Mouse (Mus musculus): ENCODE results near the gene Macrod1.
"Not testable (repeated sequence)": the region's sequence is repeated elsewhere in the genome, so short reads cannot be mapped to it uniquely, and the experiment has no call there.

Gene Macrod1

DNA sequence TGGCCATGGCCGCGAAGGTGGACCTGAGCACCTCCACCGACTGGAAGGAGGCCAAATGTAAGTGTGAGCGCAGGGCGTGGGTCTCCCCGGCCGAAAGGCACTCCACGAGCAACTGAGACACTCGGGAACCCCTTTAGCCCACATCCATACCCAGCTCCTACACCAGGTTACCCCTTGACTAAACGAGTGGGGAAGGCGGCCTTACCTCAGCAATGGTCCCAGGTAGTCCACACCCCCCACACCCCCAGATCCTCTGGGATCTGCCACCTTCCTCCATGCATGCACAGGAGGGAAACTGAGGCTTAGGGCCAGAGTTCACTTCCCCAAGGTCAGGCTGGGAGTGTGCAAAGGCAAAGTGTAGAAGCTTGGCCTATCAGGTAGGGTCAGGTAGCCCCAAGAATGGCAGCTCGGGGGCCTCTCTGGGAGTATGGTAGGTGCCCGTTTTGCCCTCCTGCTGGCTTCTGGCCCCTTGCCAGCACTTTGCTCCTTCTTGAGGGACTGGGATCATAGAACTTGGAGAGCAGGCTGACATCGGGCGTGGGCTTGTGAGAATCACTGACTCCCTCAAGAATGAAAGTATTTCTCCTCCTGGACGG, 614 bp downstream of the Macrod1 start:
- no peak for DNase-seq (ENCODE audit: low read depth, low spot score)

DNA sequence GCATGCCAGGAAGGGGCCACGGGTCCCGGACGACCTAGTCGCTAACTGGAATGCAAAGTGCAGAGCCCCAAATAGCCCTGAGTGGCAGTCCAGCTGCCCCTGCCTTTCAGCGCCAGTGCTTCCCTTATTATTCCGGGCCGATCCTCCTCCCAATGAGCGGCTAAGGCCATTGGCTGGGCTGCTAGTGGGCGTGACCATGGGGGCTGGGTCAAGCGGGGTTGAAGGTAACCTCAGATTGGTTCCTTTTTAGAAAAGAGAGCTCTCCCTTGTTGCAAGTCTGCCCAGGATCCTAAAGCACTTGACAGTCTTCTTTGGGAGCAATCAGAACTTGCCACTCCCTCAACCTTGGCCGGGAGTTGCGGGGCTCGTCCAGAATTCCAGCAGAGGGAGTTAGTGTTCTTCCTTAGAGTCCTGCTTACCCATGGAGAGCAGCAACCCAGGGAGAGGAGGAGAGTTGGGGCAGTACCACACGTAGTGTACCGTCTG, 1.2 kb downstream of the Macrod1 start:
- peak; percentile 92 for DNase-seq (ENCODE audit: low read depth, low spot score)

- no peak for DNase-seq (ENCODE audit: low read depth, low spot score)
These were observed 1.9 kb downstream of the Macrod1 start for GRCm38 (mm10) chr19:7058541-7058940.

DNA sequence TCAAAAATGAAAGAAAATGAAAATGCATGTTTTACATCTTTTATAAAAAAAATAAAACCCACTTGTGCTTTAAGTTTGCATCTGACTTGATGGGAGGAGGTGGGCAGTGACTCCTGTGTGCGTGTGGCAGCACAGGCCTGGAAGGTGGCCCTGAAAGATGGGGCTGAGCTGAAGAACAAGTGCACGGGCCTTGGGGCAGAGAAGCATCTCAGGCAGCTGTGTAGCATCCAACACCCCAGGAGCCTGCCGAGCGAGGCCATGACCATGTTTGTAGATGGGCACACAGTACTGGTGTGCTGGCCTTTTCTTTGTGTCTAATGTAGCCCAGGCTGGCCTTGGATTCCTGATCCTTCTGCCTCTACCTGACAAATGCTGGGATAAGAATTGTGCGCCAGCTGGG, 5.5 kb downstream of the Macrod1 start:
- DNase-seq (ENCODE audit: low read depth, low spot score): no peak

- no peak for DNase-seq (ENCODE audit: low read depth, low spot score)
These were observed 6.3 kb downstream of the Macrod1 start for GRCm38 (mm10) chr19:7062916-7063315.

- DNase-seq (ENCODE audit: low read depth, low spot score): peak; percentile 72
These were observed 8.0 kb downstream of the Macrod1 start for GRCm38 (mm10) chr19:7064571-7064970.

- DNase-seq (ENCODE audit: low read depth, low spot score): no peak
These were observed 9.6 kb downstream of the Macrod1 start for GRCm38 (mm10) chr19:7066034-7066827.

GRCm38 (mm10) chr19:7066828-7067342, 10.3 kb downstream of the Macrod1 start:
- DNase-seq (ENCODE audit: low read depth, low spot score): no peak

DNA sequence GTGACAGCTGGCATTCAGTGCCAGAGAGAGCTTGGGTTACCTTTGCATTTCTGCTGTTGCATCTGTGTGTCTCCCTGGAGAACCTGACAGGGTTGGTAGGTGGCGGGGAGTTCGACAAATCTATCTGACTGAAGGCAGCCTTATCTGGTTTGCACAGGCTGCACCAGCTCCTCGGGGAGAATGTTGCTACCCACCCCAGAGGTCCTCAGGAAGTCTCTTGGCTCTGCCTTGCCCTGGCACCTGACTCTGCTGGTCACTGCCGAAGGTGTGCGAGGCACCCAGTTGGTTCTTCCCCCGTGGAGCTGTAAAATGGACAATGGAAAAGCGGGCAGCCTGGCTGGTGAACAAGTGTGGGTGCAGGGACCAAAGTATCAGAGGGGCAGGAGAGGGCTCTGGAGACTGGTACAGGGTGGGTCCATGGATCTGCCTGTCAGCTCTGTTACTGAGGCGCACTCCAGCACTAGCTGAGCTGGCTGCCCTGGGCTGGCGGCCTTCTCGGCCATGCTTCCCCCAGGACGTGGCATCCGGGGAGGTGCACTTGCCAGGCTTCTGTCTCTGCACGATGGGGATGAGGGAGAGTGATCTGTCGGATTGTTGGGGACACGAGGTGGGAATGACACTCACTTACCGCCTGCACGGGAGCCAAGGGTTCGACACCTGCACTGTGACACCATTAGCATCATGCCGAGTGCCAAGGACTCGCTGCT, 10.9 kb downstream of the Macrod1 start:
- no peak for DNase-seq (ENCODE audit: low read depth, low spot score)

- DNase-seq (ENCODE audit: low read depth, low spot score): no peak
These were observed 11.5 kb downstream of the Macrod1 start for GRCm38 (mm10) chr19:7068136-7068535.

- no peak for DNase-seq (ENCODE audit: low read depth, low spot score)
These were observed 12.3 kb downstream of the Macrod1 start for GRCm38 (mm10) chr19:7068661-7069531.

DNA sequence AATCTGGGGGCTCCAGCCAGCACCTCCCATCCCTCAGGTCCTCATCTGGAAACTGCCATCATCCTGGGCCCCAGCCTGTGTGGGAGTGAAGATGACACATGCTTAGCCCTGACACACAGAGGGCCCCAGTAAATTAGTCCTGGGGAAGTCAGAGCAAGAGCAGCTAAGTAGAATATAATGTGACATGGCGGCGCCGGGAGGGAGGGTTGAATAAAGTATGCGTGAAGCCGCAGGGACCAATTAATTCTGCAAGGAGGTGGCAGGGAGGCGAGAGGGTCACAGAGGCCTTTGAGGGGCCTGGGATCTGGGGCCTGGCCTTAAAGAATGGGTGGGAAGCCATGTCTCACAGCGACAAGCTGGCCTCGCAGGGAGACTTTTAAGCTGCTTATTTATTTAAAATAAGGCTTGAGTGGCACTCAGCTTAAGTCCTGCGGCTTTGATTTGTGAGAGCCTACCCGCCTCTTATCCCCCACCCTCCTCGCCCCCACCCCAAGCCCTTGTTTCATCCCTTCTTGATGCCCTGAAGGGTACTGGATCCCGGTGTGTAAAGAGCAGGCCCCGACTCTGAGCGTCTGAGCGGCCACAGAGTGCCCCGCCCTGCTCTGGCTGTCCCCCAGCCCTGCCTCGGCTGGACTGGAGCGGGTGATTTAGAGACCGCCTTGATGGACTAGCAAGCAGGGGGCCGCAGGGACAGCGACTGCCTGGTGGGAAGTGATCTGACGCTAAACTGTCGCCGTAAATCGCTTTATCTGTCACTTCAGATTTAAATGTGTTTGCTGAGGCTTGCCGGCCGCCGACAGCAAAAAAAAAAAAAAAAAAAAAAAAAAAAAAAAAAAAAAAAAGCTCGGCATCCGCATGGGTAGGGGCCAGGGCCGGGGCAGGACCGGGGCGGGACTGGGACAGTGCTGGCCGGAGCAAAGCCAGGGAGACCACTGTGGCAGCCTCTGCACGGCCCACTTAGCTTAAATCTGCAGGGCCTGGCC, 13.5 kb downstream of the Macrod1 start:
- DNase-seq (ENCODE audit: low read depth, low spot score): no peak

DNA sequence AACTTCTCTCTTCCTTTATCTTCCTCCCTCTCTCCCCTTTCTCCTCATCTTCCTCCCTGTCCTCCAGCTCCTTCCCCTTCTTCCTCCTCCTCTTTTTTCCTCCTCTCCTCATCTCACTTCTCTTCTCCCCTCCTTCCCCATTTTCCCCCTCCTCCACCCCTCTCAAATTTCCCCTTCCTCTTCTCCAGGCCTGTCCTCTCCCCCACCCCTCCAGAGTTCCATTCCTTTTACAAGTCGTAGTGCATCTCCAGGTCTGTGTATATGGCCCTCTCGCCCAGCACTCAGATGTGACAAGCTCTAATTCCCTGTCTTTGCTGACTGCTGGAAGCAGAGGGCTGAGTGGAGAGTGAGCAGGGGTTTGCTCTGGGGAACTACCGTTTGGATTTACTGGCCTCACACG, 14.2 kb downstream of the Macrod1 start:
- no peak for DNase-seq (ENCODE audit: low read depth, low spot score)

DNA sequence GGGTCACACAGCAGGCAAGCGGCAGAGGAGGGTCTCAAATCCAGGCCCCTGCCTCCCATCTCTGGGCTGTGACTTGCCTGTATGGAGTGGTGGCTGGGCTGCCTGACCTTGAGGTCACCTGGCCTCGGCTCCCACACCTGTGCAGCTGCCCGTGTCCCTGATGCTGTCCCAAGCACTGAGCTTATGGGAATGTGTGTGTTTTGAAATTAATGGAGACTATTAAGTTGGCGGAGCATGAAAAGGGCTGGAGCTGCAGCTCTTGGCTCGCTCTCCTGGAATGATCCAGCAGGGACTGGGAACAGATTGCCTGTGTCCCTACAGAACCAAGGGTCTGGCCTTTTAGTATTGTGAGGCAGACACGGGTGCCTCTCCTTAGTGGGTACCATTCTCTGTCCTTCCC, 15.6 kb downstream of the Macrod1 start:
- no peak for DNase-seq (ENCODE audit: low read depth, low spot score)

DNA sequence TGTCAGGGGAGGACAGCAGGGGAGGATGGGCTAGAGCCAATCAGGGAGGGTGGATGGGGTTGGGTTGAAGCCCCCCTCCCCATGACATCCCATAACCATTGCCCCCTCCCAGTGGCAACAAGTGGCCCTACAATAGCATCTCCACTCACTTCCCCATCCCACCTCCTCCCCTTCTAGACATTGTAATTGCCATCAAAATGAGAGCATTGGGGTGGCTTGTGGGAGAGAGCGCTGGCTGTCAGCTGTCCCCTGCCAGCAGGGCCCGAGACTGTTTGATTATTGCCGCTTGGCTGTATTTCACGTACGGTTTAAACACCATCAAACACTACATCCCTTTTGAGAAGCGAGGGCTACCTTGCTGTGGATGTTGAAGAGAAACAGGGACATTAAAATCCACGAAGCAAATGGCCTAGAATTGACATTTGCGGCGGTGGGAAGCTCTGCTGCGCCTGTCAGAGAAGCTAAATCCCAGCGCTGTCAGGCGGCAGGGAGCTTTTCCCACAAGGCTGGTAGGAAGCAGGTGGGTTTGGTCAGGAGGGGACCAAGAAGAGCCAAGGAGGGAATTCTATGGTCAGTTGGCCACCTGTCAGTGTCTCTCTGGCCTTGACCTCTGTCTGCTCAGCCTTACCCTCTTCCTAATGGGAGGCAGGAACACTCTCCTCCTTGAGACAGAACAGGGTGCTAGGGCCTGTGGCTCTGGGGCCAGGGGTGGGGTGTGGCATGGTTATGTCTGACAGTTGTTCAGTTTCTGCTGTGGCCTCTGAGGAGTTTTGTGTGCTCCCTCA, 17.6 kb downstream of the Macrod1 start:
- DNase-seq (ENCODE audit: low read depth, low spot score): no peak

DNA sequence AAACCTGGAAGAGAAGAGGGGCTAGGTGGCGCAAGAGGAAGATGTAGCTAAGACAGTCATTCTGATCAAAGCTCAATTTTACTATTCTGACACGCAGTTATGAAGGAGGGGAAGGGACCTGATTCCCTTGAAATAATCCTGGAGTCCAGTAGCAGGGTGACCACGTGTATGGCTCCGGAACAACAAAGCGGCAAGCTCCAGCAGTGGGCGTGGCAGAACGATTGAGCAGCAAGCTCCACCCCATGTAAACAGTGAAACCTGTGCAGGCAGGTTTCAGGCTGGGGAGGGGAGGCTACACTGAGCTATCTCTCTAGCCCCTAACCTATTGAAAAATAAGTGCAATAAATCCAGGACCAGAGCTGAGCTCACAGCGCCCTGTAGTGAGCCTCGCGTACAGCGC, 18.7 kb downstream of the Macrod1 start:
- DNase-seq (ENCODE audit: low read depth, low spot score): not testable (repeated sequence)

- no peak for DNase-seq (ENCODE audit: low read depth, low spot score)
These were observed 21.1 kb downstream of the Macrod1 start for GRCm38 (mm10) chr19:7077666-7078065.

GRCm38 (mm10) chr19:7078271-7078670, 21.7 kb downstream of the Macrod1 start:
- DNase-seq (ENCODE audit: low read depth, low spot score): no peak

DNA sequence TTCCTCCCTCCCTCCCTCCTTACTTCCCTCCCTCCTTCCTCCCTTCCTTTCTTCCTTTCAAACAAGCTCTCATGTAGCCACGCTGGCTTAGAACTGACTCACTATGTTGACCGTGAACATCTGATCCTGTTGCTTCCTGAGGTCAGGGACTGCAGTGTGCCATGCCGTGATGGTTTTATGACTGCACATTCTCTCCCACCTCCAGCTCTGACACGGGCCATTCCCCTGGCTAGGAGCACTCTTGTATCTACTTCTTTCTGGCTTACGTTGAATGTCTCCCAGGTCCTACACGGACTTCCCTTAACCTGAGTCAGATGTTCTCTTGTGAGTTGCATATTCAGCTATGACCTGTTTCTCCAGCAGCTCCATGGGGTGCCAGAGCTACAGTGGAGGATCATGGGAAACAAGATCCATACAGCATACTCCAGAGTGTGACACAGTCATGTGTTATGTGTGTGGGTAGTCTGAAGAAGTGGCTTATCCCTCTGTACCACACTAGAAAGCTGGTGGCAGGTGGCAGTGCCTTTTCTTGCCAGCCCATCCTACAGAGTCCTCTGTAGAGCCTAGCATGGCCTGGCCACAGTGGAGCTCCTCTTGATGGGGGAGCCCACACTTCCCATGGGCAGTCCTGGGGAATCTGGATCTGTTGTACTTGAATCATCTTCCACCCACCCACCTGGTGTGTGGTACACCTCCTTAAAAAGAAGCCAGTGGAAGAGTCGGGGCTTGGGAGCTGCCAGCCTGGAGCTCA, 25.1 kb downstream of the Macrod1 start:
- DNase-seq (ENCODE audit: low read depth, low spot score): no peak
